Mouse (Mus musculus) kidney, adult 2 months (tissue): ENCODE results near the gene Sprr2a1. TPM values are rescaled to one million over a fixed set of nuclear protein-coding genes. Genes with fewer than 3 reads are reported as not detected.
"Not testable (repeated sequence)": the region's sequence is repeated elsewhere in the genome, so short reads cannot be mapped to it uniquely, and the experiment has no call there.

Experiments
- DNase-seq: peaks from one replicate; pipeline ENCODE4 v3.0.0; 2021
- H3K27ac ChIP-seq: fragments of 200-500 bp; 2 replicates; pipeline ENCODE4 v1.5.1; 2012; ENCODE audit warnings: low read depth, low read length, control low read depth, inconsistent platforms; ENCODE audit not compliant: insufficient read depth
- H3K27me3 ChIP-seq: fragments of 200-500 bp; replicated peaks from 2 replicates; pipeline ENCODE4 v1.6.1; 2012; ENCODE audit warnings: mild to moderate bottlenecking, moderate library complexity, low read length, inconsistent platforms; ENCODE audit not compliant: control insufficient read depth, insufficient read depth
- H3K36me3 ChIP-seq: fragments of 200-500 bp; 2 replicates; pipeline ENCODE4 v1.6.1; 2012; ENCODE audit warnings: mild to moderate bottlenecking, moderate library complexity, low read length, inconsistent platforms; ENCODE audit not compliant: control insufficient read depth, insufficient read depth
- H3K4me1 ChIP-seq: fragments of 200-500 bp; 2 replicates; pipeline ENCODE4 v1.6.1; 2011; ENCODE audit warnings: low read length; ENCODE audit not compliant: control insufficient read depth, insufficient read depth
- H3K4me3 ChIP-seq: fragments of 200-500 bp; 2 replicates; pipeline ENCODE4 v1.5.1; 2011; ENCODE audit warnings: mild to moderate bottlenecking, low read depth, low read length, control low read depth; ENCODE audit not compliant: insufficient read depth
- WGBS: fragments of 180-500 bp; shearing (Covaris S2); methylation state at CpG from one replicate; pipeline ENCODE4 v1.1.7; 2018; 5-methylcytosine and 5-hydroxymethylcytosine counted together
- polyA plus RNA-seq: library from polyadenylated mRNA; depleted of rRNA; stranded (reverse); fragments of >200 nt; gene quantifications from 2 replicates; pipeline ENCODE4 v1.2.3, GENCODE M21; 2012

The Sprr2a1 gene
- polyA plus RNA-seq, 1 experiment: 0.66 TPM

- not testable (repeated sequence) for H3K4me1 ChIP-seq, H3K4me3 ChIP-seq, H3K27me3 ChIP-seq, H3K27ac ChIP-seq, H3K36me3 ChIP-seq, DNase-seq
- WGBS: no CpG with 5 or more reads among the region's 5 CpGs
These were observed 21.0 kb downstream of the Sprr2a1 start for GRCm38 (mm10) chr3:92236463-92237189.

- H3K27ac ChIP-seq, H3K36me3 ChIP-seq, H3K4me1 ChIP-seq, H3K27me3 ChIP-seq, DNase-seq, H3K4me3 ChIP-seq: not testable (repeated sequence)
These were observed 23.1 kb downstream of the Sprr2a1 start for GRCm38 (mm10) chr3:92238736-92239135.

GRCm38 (mm10) chr3:92239197-92239596, 23.6 kb downstream of the Sprr2a1 start:
- not testable (repeated sequence) for H3K36me3 ChIP-seq, DNase-seq, H3K27ac ChIP-seq, H3K27me3 ChIP-seq, H3K4me3 ChIP-seq, H3K4me1 ChIP-seq
- WGBS: no CpG with 5 or more reads among the region's 1 CpGs

- H3K27ac ChIP-seq, DNase-seq, H3K36me3 ChIP-seq, H3K4me1 ChIP-seq, H3K4me3 ChIP-seq, H3K27me3 ChIP-seq: not testable (repeated sequence)
These were observed 29.2 kb downstream of the Sprr2a1 start for GRCm38 (mm10) chr3:92244833-92245232.

- H3K4me1 ChIP-seq, H3K27ac ChIP-seq, H3K4me3 ChIP-seq, H3K27me3 ChIP-seq, H3K36me3 ChIP-seq, DNase-seq: not testable (repeated sequence)
- no CpG with 5 or more reads among the region's 10 CpGs for WGBS
These were observed 30.6 kb downstream of the Sprr2a1 start for GRCm38 (mm10) chr3:92246245-92246644.

- DNase-seq, H3K4me3 ChIP-seq, H3K27ac ChIP-seq, H3K27me3 ChIP-seq, H3K36me3 ChIP-seq, H3K4me1 ChIP-seq: not testable (repeated sequence)
These were observed 32.9 kb downstream of the Sprr2a1 start for GRCm38 (mm10) chr3:92248494-92248893.

- 95% methylated on average over 1 of the region's 2 CpGs for WGBS
- not testable (repeated sequence) for H3K4me3 ChIP-seq, DNase-seq, H3K36me3 ChIP-seq, H3K27me3 ChIP-seq, H3K4me1 ChIP-seq, H3K27ac ChIP-seq
These were observed 34.9 kb downstream of the Sprr2a1 start for GRCm38 (mm10) chr3:92250450-92250849.

- WGBS: no CpG with 5 or more reads among the region's 8 CpGs
- H3K36me3 ChIP-seq, H3K27me3 ChIP-seq: not testable (repeated sequence)
These were observed 38.3 kb downstream of the Sprr2a1 start for GRCm38 (mm10) chr3:92253860-92254259.

GRCm38 (mm10) chr3:92258526-92258925, 42.9 kb downstream of the Sprr2a1 start:
- H3K27me3 ChIP-seq, H3K4me1 ChIP-seq, DNase-seq: not testable (repeated sequence)

More at GRCm38 (mm10) chr3:92253860-92254259, 38.3 kb downstream of the Sprr2a1 start:
- not testable (repeated sequence) for DNase-seq, H3K27ac ChIP-seq, H3K4me1 ChIP-seq, H3K4me3 ChIP-seq

GRCm38 (mm10) chr3:92263462-92263861, 47.9 kb downstream of the Sprr2a1 start:
- not testable (repeated sequence) for DNase-seq, H3K4me1 ChIP-seq, H3K27me3 ChIP-seq, H3K27ac ChIP-seq, H3K36me3 ChIP-seq, H3K4me3 ChIP-seq
- WGBS: no CpG with 5 or more reads among the region's 2 CpGs

More at GRCm38 (mm10) chr3:92258526-92258925, 42.9 kb downstream of the Sprr2a1 start:
- not testable (repeated sequence) for H3K4me3 ChIP-seq, H3K27ac ChIP-seq, H3K36me3 ChIP-seq
